Mouse (Mus musculus): ENCODE measurements at regions not wholly inside any gene's neighbourhood (a gene's known extent, or its start where the extent isn't known, plus 50 kb on each side); places are given as distances from the start of the nearest gene placed in this dataset.

DNA sequence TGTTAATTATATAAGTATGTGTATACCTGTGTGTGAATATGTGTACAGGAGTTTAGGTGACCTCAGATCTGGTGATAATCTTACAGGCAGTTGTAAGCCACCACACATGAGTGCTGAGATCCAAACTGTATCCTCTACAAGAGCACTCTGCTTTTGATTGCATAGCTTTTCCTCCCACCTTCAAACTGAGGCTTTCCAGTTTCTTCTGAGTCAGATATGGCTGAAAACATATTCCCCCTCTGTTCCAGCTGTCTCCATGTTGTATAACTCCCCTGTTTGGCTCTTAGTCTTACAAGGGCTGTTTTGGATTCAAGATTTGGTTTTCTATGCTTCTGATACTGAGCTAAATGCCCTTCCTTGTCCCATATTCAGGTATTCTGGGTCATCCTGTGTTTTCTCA is 232.7 kb downstream of the Sis start:
- TF ChIP-seq CTCF (IDR thresholded peaks at IDR 0.05; ENCODE audit: borderline replicate concordance, extremely low read depth, insufficient read depth, insufficient read length) (no peak), POLR2A (IDR thresholded peaks at IDR 0.05; ENCODE audit: borderline replicate concordance, extremely low read depth, insufficient read depth, insufficient read length, poor library complexity, severe bottlenecking) (no peak)
